Mouse (Mus musculus) MEL (cell line): ENCODE results near the gene Sept9.
A peak's percentile ranks its signal among the peaks of the same experiment; 100 is the strongest.
"Not testable (repeated sequence)": the region's sequence is repeated elsewhere in the genome, so short reads cannot be mapped to it uniquely, and the experiment has no call there.

Experiments used
- BHLHE40 ChIP-seq: IDR thresholded peaks from 2 replicates; pipeline ENCODE4 v1.6.1; 2012; ENCODE audit warnings: low read depth, mild to moderate bottlenecking, inconsistent platforms, low read length, improper control_type of control experiment, borderline replicate concordance
- CTCF ChIP-seq, 3 experiments: IDR thresholded peaks in 2 of 3; conservative IDR thresholded peaks in 1 of 3; 2 replicates each; pipeline ENCODE4 v1.5.1; 2011 to 2012; ENCODE audit warnings: low read length in 3 of 3, low read depth in 2 of 3, mild to moderate bottlenecking in 2 of 3, improper control_type of control experiment in 1 of 3, inconsistent platforms in 1 of 3, mixed read lengths in 1 of 3, moderate library complexity in 1 of 3; ENCODE audit not compliant: control insufficient read depth in 1 of 3, insufficient read depth in 1 of 3, poor library complexity in 1 of 3, severe bottlenecking in 1 of 3
- E2F4 ChIP-seq: IDR thresholded peaks from 2 replicates; pipeline ENCODE4 v1.6.1; 2011; ENCODE audit warnings: low read depth, low read length, improper control_type of control experiment, borderline replicate concordance
- EP300 ChIP-seq, 2 experiments: IDR thresholded peaks; 2 replicates each; pipeline ENCODE4 v1.6.1; 2011; ENCODE audit warnings: improper control_type of control experiment in 2 of 2, low read length in 2 of 2, low read depth in 1 of 2, mild to moderate bottlenecking in 1 of 2
- ETS1 ChIP-seq: IDR thresholded peaks from 2 replicates; pipeline ENCODE4 v1.6.1; 2012; ENCODE audit warnings: low read depth, mild to moderate bottlenecking, inconsistent platforms, low read length, improper control_type of control experiment, moderate library complexity
- GABPA ChIP-seq: IDR thresholded peaks from 2 replicates; pipeline ENCODE4 v1.6.1; 2012; ENCODE audit warnings: low read depth, mild to moderate bottlenecking, inconsistent platforms, low read length, improper control_type of control experiment, moderate library complexity
- GATA1 ChIP-seq: IDR thresholded peaks from 2 replicates; pipeline ENCODE4 v1.6.1; 2011; ENCODE audit warnings: low read depth, low read length, improper control_type of control experiment
- MAZ ChIP-seq: IDR thresholded peaks from 2 replicates; pipeline ENCODE4 v1.6.1; 2012; ENCODE audit warnings: low read depth, mild to moderate bottlenecking, inconsistent platforms, low read length, improper control_type of control experiment
- MYC ChIP-seq: IDR thresholded peaks from 2 replicates; pipeline ENCODE4 v1.6.1; 2011; ENCODE audit warnings: low read depth, mild to moderate bottlenecking, low read length, improper control_type of control experiment, moderate library complexity
- POLR2A ChIP-seq, 2 experiments: IDR thresholded peaks; 2 replicates each; pipeline ENCODE4 v1.6.1; 2011 to 2012; ENCODE audit warnings: low read length in 2 of 2, mild to moderate bottlenecking in 2 of 2, control low read depth in 1 of 2, improper control_type of control experiment in 1 of 2, low read depth in 1 of 2, moderate library complexity in 1 of 2; ENCODE audit not compliant: control insufficient read depth in 1 of 2, insufficient read depth in 1 of 2, poor library complexity in 1 of 2
- POLR2AphosphoS2 ChIP-seq: IDR thresholded peaks from 2 replicates; pipeline ENCODE4 v1.6.1; 2011; ENCODE audit warnings: low read length, improper control_type of control experiment
- ZMIZ1 ChIP-seq: IDR thresholded peaks from 2 replicates; pipeline ENCODE4 v1.6.1; 2012; ENCODE audit warnings: low read depth, mild to moderate bottlenecking, inconsistent platforms, low read length, improper control_type of control experiment, moderate library complexity
- ZNF384 ChIP-seq: IDR thresholded peaks from 2 replicates; pipeline ENCODE4 v1.6.1; 2012; ENCODE audit warnings: low read depth, mild to moderate bottlenecking, inconsistent platforms, low read length, improper control_type of control experiment

- TF ChIP-seq POLR2A (IDR thresholded peaks at IDR 0.05; ENCODE audit: control insufficient read depth in 1 of 2, insufficient read depth in 1 of 2, low read depth in 1 of 2, low read length in 2 of 2, poor library complexity in 1 of 2); CTCF (IDR thresholded peaks at IDR 0.05 in 2 of 3, conservative IDR thresholded peaks at IDR 0.05 in 1 of 3; ENCODE audit: control insufficient read depth in 1 of 3, insufficient read depth in 1 of 3, low read depth in 2 of 3, low read length in 3 of 3, poor library complexity in 1 of 3, severe bottlenecking in 1 of 3); MYC; EP300 (IDR thresholded peaks at IDR 0.05; ENCODE audit: low read depth in 1 of 2, low read length in 2 of 2); POLR2AphosphoS2; BHLHE40; MAZ; E2F4; GATA1; GABPA; ETS1; ZMIZ1: not testable (repeated sequence)
- peak; percentile 75 for TF ChIP-seq ZNF384
Measured at GRCm38 (mm10) chr11:117342490-117342889, 143.0 kb downstream of the Sept9 start.
